Mouse (Mus musculus) neural tube, embryonic 10.5 days (tissue): Measurements from ENCODE around the gene Rps11.
"Not testable (repeated sequence)": the region's sequence is repeated elsewhere in the genome, so short reads cannot be mapped to it uniquely, and the experiment has no call there.

Source experiments
- DNase-seq: peaks from one replicate; pipeline ENCODE4 v3.0.0-alpha.2; 2017; ENCODE audit warnings: low spot score; ENCODE audit errors: extremely low spot score

The Rps11 gene

DNA sequence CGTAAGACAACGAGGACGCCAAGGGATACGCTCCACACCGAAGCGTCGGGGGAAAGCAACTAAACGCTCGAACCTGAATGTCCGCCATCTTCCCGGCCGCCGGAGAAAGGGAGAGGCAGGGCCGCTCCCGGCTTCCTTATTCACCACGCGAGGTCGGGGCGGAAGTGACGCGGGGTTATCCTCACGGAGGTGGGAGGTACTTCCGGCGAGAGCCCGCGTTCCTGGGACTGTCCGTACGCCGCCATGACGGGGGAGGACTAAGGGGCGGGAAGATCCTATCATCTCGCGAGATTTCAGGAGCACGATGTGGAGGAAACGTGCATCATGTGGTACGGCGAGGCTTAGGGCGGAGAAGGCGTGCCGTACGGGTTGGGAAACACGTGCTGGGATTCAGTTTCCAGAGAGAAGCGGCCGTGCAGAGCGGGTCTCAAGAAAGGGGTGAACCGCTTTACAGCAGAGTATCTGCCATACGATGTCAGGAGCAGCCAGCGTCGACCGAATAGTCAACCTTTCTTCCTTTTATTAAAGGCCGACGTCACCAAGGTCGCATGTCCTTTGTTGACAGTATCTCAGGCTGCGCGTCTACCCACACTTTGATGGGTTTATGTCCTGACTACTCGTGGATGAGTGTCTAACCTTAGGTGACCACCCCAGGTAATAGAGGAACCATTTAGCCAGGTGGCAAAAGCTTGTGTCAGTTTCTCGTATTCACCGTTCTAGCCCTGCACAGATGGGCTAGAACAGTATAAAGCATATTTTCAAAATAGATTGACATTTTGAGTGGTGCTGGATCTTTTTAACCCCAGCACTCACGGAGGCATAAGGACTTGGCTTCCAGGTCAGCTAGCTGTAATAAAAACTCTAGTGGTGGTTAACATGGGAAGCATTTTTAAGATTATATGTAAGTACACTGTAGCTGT is at the start of gene Rps11:
Gene Rps11, minus strand, starts transcription at position 216 of the 920 bp plus-strand sequence.
- DNase-seq = peak; percentile 100

DNA sequence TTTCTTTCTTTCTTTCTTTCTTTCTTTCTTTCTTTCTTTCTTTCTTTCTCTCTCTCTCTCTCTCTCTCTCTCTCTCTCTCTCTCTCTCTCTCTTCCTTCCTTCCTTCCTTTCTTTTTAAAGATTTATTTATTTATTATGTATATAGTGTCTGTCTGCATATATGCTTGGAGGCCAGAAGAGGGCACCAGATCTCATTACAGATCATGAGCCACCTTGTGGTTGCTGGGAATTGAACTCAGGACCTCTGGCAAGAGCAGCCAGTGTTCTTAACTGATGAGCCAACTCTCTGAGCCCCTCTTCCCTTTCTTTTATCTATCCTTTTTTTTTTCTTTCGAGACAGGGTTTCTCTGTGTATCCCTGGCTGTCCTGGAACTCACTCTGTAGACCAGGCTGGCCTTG is 49.5 kb upstream of the Rps11 start:
- DNase-seq = not testable (repeated sequence)

DNA sequence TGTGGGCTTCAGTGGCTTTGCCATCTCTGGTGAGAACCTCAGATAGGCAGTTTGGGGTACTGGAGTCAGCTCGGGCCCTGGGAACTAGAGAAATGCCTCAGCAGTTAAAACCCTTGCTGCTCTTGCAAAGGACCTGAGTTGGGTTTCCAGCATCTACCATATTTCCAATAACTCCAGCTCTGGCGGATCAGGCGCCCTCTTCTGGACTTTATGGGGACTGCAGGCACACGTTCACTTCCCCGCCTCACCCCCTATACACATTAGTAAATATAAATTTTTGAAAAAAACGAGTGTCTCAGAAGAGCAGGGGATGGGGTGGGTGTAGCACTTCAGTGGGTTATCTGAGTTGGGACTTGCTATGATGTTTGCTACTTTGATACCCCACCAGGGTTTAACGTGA is 48.7 kb upstream of the Rps11 start:
- DNase-seq = no peak

DNA sequence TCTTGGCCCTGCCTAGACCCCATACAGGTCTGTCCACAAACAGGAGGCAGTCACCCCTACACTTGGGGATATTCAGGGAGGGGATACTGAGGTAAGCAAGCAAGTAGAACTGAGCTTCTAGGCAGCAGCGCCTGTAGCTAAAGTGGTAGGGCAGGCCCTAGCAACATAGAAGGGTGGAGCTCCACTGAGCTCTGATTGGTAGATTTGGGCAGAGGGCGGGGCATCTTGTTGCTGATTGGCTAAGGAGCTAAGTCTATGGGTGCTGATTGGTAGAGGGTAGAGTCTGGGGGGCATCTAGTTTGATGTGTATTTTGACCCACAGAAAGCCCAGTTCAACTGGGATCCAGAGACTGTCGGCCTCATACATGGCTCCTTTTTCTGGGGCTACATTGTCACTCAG is 45.3 kb upstream of the Rps11 start:
- no peak for DNase-seq

DNA sequence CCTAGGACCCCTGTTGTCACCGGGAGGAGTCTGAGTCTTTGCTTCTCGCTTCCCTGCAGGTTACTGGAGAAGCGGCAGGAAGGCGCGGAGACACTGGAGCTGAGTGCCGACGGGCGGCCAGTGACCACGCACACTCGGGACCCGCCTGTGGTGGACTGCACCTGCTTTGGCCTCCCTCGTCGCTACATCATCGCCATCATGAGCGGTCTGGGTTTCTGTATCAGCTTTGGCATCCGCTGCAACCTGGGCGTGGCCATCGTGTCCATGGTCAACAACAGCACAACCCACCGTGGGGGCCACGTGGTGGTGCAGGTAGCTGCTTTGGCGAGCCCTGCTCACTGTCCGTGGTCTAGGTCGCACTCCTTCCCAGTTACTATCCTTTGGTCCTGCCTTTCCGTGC is 44.4 kb upstream of the Rps11 start:
- no peak for DNase-seq

DNA sequence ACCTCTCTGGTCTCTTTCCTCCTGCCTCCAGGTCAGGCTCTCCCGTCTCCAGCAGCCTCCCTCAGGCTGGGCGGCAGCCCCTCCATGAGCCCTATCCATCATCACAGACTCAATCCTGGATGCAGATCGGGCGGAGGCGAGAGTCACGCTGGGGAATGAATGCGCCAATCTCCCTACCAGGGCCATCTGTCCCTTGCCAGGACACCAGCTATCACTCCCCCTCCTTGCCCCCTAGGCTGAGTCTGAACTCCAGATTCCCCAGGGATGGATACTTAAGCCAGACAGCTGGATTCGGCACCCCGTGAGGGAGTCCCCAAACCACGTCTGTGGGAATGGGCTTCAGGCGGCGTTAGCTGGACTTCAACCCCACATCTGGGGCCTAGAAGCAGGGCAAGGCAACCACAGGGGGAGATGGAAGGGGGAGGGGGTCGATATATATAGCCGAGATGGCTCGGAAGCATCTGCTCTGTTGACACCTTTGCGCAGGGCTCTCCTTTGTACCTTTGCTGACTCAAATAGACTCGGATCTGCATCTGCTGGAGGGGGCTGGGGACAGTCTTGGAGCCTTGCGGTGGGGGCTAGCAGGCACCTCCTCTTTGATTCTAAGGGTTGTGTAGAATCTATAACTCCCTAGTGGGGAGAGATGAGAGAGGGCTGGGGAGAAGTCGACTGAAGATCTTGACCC is 43.7 kb upstream of the Rps11 start:
- DNase-seq = peak; percentile 38

DNA sequence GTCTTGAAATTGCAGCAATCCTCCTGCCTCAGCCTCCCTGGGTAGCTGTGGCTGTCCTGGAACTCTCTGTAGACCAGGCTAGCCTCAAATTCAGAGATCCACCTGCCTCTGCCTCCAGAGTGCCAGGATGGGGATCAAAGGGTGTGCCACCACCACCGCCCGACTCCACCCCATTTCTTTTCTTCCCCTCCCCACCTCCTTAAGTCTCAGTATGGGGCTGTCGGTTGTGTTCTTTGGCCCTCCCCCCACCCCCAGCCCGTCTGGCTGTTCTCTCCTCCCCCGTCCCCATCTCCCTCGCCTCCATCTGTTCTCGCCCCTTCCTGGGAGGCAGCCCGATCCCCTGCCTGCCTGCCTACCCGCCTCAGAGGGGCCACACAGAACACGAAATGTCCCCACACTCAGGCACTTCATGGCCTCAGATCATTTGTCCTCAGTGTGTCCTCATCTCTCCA is 42.7 kb upstream of the Rps11 start:
- DNase-seq = no peak

DNA sequence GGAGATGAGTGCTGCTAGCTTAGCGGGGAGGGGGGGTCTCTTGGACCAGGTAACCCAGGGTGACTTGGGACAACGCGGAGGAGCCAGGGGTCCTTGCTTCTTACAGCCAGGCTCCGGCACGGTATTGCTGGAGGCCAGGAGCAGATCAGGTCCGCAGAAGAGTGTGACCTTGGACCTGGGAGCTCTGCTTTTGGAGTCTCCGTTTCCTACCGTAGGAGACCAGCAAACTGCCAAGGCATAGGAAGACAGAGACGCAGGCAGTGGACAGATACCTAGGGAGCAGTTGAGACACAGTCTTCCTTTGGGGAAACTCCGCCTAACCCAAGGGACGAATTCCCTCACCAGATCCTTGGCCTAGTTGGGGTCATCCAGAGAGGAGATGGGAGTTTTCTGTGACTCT is 41.5 kb upstream of the Rps11 start:
- DNase-seq = no peak

DNA sequence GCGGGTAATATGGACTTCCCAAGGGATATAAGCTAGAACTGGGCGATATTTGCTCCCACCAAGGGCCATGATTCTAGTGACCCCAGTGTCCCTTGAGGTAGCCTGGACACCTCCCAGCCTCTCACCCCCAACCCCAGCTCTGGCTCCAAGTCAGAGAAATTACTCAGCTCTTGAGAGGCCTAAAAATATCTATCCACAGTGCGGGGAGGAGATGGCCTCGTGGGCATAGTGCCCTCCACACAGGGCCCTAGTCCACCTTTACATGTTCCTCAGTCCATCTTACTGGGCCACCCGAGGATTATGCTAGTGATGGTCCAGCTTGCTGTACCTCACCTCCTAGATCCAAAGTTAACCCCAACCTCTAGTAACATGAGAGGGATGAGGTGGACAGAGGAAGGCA is 40.6 kb upstream of the Rps11 start:
- DNase-seq = no peak

DNA sequence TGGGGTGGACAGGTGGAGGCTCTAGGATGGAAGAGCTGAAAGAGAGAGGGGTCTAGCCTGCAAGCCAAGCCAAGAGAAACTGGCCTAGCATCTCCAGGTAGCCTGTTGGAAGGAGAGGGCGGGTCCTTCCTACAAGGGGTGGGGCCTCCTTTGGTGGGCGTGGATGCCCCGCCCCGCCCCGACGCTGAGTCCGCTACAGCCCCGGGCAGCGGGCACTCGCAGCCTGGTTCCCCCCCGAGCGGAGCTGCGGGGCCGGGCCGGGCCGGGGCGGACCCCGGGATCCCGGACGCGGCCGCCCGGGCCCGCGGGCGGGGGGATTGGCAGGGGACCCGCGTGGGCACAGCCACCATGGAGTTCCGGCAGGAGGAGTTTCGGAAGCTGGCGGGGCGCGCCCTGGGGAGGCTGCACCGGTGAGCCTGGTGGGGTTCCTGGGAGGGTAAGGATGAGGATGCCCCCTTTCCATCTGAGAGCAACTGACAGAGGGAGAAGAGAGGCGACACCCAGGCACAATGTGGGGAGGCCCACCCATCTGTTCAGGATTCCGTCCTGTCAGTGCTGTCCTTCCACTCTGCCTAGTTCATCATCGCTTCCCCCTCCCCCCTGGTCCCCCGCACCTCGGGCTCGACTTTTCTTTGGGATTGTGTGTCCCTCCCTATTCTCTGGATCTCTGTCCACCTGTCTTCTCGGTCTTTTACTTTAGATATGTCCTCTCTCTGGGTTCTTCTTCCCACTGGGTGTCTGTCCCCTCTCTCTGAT is 39.7 kb upstream of the Rps11 start, which contains the start of gene Slc17a7:
Gene Slc17a7, plus strand, starts transcription at position 215 of the 756 bp plus-strand sequence.
- no peak for DNase-seq

DNA sequence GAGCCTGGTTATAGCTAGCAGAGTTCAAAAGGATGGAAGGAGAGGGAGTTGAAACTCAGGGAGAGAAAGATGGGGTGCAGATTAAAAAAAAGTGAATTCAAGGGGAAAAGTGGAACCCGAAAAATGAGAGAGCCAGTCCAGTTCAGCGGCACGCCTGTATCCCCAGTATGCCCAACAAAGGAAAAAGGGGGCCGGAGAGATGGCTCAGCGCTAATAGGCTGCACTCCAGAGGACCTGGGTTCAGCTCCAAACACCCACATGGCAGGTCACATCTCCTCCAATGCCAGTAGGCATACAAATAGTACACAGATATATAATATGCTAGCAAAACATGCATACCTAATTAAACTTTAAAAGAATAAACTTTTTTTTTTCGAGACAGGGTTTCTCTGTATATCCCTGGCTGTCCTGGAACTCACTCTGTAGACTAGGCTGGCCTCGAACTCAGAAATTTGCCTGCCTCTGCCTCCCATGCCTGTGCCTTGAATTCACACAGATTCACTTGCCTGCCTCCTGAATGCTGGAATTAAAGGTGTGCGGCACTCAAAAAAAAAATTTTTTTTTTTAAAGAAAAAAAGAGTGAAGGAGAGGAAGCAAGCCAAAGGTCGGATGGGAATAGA is 38.9 kb upstream of the Rps11 start:
- no peak for DNase-seq

DNA sequence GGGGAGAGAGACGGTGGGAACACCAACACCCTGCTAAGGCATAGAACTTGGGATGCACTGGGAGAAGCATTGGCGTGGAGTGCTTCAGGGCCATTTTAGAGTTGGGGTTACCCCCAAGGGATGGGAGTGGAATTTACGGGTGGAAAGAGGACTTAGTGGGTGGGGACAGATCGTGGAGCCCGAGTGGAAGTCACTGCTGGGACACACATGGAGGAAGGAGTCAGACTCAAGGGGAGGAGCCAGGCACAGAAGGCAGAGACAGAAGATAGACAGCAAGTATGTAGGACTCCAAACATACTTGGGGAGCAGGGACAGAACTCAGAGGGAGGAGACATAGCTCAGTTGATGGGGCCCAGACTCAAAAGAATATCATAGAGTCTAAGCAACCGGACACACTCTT is 38.3 kb upstream of the Rps11 start:
- no peak for DNase-seq

DNA sequence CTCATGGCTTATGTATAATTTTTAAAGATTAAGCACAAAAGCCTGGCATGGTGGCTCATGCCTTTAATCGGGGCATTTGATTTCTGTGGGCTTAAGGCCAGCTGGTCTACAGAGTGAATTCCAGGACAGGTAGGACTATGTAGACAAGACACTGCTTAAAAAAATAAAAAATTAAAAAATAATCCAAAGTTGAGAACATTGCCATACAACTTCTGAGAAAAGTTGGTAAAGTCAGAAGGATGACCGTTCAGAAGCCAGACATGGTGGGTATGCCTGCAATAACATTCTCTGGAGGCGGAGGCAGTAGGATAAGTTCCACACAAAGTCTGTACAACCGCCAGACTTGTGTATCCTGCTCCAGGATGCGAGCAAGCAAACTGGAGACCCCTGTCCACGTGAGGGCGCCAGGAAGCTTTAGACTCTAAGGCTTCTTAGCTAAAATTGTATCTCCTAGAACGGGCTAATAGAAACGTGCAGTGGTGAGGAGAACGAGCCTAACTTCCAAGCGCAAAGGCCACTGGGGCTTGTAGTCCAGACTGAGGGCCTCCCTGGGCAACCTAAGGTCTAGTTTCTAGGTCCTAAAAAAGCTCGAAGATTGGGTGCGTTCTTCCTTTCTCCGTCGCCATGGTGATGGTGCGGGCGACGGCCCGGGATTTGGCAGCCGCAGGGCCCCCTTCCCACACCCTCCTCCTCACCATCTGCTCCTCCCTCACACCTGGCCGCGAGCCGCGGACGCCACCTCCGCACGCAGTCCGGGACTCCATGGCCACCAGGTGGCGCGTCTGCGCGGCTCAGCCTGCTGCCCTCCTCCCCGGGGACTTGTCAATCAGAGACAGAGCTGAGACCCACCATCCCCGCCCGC is 37.6 kb upstream of the Rps11 start:
- peak; percentile 92 for DNase-seq

DNA sequence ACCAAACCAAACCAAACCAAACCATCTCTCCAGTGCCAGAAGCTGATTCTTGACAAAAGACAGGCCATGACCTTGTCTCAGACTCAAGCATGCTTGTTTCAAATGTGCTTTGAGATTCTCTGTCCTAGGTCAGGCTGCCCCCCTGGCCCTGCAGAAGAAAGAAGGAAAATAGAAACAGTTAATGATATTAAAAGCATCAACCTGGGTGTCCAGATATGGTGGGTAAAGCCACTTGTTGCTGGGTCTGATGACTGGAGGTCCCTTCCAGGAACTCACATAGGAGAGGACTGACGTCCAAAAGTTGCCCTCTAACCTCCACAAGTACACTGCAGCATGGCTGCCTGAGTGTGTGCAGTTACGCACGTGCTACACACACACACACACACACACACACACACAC is 36.6 kb upstream of the Rps11 start:
- no peak for DNase-seq

DNA sequence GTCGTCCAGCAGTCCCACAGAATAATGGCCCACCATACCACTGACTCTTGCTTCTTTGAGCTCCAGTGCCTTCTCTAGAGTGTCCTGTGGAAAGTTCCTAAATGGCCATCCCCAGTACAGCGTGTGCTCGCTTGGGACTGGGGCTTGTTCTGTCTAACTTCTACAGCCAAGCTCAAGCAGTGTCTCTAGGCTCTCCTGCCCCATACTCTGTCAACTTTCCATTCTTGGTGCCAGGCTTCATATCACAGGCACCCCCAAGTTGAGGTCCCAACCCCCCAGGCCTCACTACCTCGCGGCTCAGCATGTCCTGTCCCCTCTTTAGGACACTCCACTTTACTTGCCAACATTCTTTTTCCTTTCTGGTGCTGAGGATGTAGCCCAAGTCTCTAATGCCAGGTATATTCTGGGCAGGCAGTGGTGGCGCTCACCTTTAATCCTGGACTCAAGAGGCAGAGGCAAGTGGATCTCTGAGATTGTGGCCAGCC is 36.1 kb upstream of the Rps11 start:
- no peak for DNase-seq

DNA sequence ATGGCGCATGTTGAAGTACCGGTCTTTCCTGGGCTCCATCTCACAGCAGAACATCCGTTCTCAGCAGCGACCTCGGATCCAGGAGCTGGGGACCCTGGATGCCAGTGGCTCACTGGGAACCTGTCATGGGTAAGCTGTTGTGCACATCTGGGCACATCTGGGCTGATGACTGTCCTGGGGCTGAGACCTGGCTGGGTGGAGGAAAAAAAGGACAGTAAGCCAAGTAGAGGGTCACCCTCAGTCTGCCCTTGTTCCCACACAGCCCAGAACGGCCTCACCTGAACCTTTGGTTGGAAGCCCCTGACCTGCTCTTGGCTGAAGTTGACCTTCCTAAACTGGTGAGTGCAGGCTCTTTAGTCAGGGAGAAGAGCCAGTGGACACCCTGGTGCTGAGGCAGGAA is 34.8 kb upstream of the Rps11 start:
- no peak for DNase-seq

DNA sequence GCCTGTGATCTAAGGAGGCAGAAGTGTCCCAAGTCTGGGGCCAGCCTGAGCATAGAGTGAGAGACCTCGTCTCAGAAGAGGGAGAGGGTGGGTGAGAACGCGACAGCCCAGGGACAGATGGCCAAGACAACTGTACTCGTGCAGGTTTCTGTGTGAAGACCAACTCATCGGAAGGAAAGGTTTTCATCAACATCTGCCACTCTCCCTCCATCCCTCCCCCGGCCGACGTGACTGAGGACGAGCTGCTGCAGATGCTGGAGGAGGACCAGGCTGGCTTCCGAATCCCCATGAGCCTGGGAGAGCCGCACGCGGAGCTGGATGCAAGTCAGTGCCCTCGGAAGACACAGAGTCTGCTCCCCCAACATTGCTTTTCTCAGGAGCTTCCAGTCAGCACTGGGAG is 33.2 kb upstream of the Rps11 start:
- DNase-seq = no peak

DNA sequence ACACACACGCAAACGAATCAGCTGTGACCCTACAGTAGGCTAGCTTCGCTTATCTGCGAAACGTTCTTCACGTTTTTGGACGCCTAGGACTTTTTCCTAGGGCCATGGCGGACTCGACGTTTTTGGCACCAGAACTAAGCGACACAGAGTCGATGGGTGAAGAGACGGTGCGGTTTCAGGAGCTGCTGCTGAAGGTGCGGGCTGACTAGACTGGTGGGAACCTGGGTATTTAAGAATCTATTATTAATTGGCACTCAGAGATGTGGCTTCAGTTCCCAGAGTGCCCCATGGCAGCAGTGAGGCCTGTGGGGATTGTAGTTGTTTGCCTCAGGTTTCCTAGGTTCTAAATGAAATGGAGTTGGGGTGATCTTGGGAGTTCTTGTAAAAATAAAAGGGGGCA is 32.0 kb upstream of the Rps11 start:
- DNase-seq = no peak

DNA sequence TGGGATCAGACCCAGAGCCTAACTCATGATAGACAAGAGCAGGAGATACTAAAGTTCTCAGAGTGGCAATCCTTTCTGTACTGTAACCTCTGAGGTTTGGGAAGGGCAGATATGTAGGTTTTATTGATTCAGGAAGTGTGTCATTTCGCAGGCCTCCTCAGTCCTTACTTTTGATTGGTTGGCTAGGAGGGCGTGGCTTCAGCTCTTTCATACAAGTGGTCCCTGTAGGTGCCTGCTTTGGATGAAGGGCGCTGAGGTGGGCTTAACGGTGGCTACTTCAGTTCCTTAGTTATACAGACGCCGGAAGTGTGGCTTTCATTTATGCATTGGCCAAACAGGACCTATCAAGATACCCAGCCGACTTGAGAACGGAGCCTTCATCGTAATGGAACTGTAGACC is 31.4 kb upstream of the Rps11 start:
- no peak for DNase-seq

DNA sequence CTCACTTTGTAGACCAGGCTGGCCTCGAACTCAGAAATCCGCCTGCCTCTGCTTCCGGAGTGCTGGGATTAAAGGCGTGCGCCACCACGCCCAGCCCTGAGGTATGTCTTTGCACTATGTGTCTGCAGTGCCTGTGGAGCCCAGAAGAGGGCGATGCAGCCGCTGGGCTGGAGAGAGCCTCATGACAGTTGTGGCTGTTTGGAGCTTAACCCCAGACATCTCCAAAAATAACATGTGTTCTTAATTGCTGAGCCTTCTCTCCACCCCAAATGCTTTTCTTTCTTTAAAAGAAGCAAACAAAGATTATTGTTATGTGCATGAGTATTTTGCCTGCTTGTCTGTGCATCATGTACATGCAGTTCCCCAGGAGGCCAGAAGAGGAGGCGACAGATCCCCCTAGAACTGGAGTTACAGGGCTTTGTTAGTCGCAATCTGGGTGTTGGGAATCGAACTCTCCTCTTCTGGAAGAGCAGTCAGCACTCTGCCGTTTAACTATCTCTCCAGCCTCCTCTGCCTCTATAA is 30.8 kb upstream of the Rps11 start:
- DNase-seq = no peak
